Mouse (Mus musculus): ENCODE measurements around the gene Fdx1l.
"Not testable (repeated sequence)": the region's sequence is repeated elsewhere in the genome, so short reads cannot be mapped to it uniquely, and the experiment has no call there.

Fdx1l gene

GRCm38 (mm10) chr9:21074173-21074572 is 759 bp upstream of the Fdx1l start:
- in situ Hi-C loops (cut with MboI, MseI), result no loop called here

GRCm38 (mm10) chr9:21072641-21073040 is 773 bp downstream of the Fdx1l start:
- in situ Hi-C loops (cut with MboI, MseI), result no loop called here

GRCm38 (mm10) chr9:21067006-21067684 is 6.3 kb downstream of the Fdx1l start, which contains the start of gene Zglp1:
Gene Zglp1, minus strand, starts transcription at chr9:21067093.
- in situ Hi-C loops (cut with MboI, MseI), result no loop called here

- in situ Hi-C loops (cut with MboI, MseI), result no loop called here
These were observed 10.5 kb downstream of the Fdx1l start for GRCm38 (mm10) chr9:21062928-21063327.

- in situ Hi-C loops (cut with MboI, MseI), result no loop called here
These were observed 21.8 kb downstream of the Fdx1l start for GRCm38 (mm10) chr9:21051578-21051977.

DNA sequence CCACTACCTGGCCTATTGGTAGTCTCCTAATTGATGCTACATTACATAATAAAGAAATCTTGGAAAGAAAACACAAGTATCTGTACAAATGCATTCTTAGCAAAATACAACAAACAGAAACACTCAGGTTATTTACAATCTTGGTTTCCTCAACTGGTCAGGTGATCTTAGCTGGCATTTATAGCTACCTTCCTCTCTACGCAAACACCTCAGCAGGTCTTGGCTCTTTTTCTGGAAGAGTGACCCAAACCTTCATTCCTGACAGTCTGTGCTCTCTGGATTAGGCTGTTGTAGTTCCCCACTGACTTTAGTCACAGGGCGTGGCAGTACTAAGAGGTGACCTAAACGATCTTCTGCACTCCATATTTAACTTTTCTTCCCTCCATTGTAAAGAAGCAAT is 28.2 kb downstream of the Fdx1l start:
- in situ Hi-C loops (cut with MboI, MseI), result no loop called here

DNA sequence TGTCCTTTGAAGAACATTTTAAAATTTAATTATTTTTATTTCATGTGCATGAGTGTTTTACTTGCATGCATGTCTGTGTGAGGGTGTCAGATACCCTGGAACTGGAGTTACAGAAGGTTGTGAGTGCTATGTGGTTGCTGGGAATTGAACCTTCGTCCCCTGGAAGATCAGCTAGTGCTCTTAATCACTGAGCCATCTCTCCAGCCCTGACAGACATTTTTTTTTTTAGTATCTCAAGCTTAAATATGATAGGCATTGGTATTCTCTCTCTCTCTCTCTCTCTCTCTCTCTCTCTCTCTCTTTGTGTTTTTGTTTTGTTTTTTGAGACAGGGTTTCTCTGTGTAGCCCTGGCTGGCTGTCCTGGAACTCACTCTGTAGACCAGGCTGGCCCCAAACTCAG is 28.6 kb downstream of the Fdx1l start:
- in situ Hi-C loops (cut with MboI, MseI), result not testable (repeated sequence)

GRCm38 (mm10) chr9:21043563-21043962 is 29.9 kb downstream of the Fdx1l start:
- in situ Hi-C loops (cut with MboI, MseI), result no loop called here

DNA sequence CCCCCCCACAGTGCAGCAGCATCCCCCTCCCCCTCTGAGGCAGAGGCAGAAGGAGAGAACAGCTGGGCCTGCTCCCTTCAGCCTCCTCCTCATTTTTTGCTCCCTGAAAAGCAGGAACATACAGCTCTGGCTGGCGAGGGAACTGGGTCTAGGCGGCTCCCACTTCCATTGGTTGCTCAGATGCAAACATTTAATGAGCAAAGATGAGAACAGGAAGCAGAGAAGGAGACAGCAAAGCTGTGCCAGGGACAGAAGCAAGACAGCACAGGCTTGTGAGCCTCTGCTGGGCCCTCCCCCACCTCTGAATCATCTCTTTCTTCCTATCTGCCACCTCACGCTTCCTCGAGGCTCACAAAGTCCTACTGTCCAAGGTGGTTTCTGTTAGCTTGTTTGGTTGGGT is 32.1 kb downstream of the Fdx1l start:
- in situ Hi-C loops (cut with MboI, MseI), result no loop called here

DNA sequence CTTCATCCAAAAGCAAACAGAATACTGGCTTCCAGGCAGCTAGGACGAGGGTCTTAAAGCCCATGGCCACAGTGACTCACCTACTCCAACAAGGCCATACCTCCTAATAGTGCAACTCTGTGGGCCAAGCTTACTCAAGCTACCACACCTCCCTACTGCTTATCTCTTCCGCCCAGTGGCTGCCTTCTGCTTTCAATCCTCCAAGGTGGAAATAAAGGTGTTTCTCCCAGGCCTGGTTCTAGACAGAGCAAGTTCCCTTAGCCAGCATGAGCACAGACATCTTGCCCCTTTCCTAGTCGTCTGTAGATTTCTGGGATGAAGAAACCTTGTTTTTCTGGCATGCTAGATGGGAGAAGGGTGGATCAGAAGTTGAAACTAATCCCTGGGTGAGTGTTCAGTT is 33.6 kb downstream of the Fdx1l start:
- in situ Hi-C loops (cut with MboI, MseI), result no loop called here

DNA sequence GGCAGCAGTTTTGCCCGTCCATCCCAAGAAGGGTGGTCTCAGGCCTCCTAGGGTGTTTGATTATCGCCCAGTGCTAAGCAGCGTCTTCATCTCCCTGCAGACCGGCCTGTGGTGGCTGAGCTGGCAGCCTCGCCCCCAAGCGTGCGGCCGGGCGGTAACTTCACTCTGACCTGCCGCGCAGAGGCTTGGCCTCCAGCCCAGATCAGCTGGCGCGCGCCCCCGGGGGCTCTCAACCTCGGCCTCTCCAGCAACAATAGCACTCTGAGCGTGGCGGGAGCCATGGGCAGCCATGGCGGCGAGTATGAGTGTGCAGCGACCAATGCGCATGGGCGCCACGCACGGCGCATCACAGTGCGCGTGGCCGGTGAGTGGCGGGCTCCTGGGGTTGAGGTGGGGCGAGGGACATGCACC is 35.9 kb downstream of the Fdx1l start:
- in situ Hi-C loops (cut with MboI, MseI), result no loop called here

GRCm38 (mm10) chr9:21036666-21037065 is 36.7 kb downstream of the Fdx1l start:
- in situ Hi-C loops (cut with MboI, MseI), result no loop called here

GRCm38 (mm10) chr9:21036161-21036560 is 37.3 kb downstream of the Fdx1l start:
- in situ Hi-C loops (cut with MboI, MseI), result no loop called here

DNA sequence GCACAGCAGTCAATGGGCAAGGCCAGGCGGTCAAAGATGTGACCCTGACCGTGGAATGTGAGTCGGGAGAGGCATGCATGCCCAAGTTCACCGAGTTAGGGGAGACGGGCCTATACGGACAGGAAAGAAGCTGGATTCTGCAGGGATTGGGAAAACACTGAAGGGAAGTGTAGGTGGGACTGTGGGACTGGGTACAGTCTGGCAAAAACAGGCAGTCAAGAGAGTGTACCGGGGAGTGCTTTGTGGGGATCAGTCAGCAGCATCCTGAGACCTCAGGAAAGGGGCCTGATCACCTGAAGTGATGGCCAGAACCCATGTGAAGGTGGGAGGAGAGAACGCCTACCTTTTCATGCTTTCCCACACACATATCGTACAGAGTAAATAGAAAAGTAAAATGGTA is 37.8 kb downstream of the Fdx1l start:
- in situ Hi-C loops (cut with MboI, MseI), result no loop called here

- in situ Hi-C loops (cut with MboI, MseI), result loop anchor here (5.0 kb wide), 1 partner anchor 113 kb away; the partner anchor contains the start of gene Cdc37
These were observed 38.8 kb downstream of the Fdx1l start for GRCm38 (mm10) chr9:21034481-21035085.

DNA sequence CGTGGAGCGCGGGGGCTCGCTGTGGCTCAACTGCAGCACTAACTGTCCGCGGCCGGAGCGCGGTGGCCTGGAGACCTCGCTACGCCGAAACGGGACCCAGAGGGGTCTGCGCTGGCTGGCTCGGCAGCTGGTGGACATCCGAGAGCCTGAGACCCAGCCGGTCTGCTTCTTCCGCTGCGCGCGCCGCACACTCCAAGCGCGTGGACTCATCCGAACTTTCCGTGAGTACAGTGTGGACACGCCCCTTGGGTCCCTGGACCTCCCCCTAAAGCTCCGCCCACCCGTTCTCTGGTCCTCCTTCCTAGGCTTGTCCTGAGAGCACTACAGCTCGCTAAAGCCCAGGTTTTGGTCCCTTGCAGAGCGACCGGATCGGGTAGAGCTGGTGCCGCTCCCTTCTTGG is 40.3 kb downstream of the Fdx1l start:
- in situ Hi-C loops (cut with MboI, MseI), result loop anchor here (5.0 kb wide), 1 partner anchor 114 kb away; the partner anchor contains the start of gene Cdc37

DNA sequence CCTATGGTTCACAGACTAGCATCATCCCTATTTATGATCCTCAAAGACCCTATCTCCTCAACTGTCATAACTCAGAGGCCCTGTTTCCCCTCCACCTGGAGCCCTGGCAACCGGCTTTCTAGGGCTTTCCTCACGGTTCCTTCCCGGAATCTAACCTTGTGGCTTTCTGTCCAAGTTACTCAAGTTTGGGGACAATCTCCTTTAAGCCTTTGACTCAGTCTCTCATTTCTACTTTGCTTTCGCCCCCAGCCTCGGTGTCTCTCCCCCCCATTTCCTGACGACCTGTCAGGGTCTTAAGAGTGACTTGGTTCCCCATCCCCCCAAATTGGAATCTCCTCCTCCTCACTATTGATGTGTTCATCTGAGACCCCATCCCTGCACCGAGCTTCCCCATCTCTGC is 40.9 kb downstream of the Fdx1l start:
- in situ Hi-C loops (cut with MboI, MseI), result loop anchor here (5.0 kb wide), 1 partner anchor 115 kb away; the partner anchor contains the start of gene Cdc37

- in situ Hi-C loops (cut with MboI, MseI), result loop anchor here (5.0 kb wide), 1 partner anchor 115 kb away; the partner anchor contains the start of gene Cdc37
These were observed 41.5 kb downstream of the Fdx1l start, which contains the start of gene Icam5 for GRCm38 (mm10) chr9:21031896-21032351. Gene Icam5, plus strand, starts transcription at chr9:21032073.

GRCm38 (mm10) chr9:21031251-21031895 is 42.0 kb downstream of the Fdx1l start:
- in situ Hi-C loops (cut with MboI, MseI), result loop anchor here (5.0 kb wide), 1 partner anchor 116 kb away; the partner anchor contains the start of gene Cdc37

DNA sequence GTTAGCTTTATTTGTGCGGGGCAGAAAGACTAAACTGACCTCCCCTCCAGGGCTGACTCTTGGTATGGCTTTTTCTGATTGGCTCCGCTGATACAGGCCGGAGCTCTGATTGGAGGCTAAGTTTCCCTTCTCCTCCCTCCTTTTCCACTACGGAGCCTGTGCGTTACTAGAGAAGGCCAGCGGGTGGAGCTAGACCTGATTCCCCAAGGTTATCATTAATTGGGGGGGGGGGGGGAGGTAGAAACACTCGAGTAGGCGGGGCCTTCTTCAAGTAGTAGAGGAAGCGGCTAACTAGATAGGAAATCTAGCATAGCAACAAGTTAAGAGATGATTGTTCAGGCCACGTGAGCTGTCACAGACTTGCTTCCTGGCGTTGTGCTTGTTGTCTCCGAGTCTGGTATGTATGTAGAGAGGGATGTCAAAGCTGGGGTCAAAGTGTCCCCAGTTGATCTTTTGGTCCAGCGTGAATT is 42.6 kb downstream of the Fdx1l start:
- in situ Hi-C loops (cut with MboI, MseI), result loop anchor here (5.0 kb wide), 1 partner anchor 116 kb away; the partner anchor contains the start of gene Cdc37

DNA sequence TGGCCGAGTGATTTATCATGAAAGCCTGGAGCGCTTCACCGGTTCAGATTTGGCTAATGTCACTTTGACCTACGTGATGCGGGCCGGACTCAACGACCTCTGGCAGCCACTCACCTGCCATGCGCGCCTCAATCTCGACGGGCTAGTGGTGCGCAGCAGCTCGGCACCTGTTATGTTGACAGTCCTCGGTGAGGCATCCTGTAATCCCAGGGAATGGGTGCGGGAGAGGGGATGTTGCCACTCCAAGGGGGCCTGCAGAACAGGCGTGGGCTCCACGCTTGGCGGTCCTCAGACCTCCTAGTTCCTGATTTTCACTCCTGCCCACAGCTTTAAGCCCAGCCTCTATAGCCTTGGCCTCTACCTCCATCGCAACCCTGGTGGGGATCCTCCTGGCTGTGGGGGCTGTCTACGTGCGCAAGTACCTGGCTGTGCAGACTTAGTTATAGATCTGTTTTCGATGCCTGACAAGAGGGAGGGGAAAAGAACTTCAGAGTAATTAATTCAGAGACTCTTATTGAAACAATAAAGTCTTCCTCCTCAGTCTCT is 43.3 kb downstream of the Fdx1l start:
- in situ Hi-C loops (cut with MboI, MseI), result loop anchor here (5.0 kb wide), 1 partner anchor 117 kb away; the partner anchor contains the start of gene Cdc37

Data from regulatory T cell (primary cell).